Mouse (Mus musculus): ENCODE measurements around the gene Shox2.

DNA sequence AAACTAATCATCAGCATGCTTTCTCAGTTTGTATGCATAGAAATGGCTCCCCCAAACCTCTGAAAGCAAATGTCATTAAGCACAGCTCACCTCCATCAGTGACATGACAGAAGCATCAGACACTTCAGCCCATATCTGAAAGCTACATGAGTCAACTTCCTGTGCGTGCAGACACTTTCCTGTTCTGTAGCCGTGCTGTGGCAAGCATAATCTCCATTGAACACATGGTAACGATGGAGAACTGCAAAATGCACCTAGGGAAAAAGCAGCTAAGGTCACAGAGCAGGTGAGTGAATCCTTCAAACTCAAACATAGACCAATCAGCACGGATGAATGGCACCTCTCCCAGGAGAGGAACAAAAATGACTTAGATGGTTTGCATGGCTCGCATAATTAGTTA lies 21.6 kb downstream of the Shox2 start:
- TF ChIP-seq POLR2A (IDR thresholded peaks at IDR 0.05; ENCODE audit: insufficient read depth, low read depth, low read length) (no peak), EP300 (IDR thresholded peaks at IDR 0.05; ENCODE audit: insufficient read depth, low read depth, low read length) (no peak)
